Mouse (Mus musculus) midbrain, embryonic 11.5 days (tissue): ENCODE results near the gene Gm17662. TPM values are rescaled to one million over a fixed set of nuclear protein-coding genes. Genes with fewer than 3 reads are reported as not detected.

Source experiments
- ATAC-seq: fragments of 200-750 bp; cut with Nextera tagmentation; 2 replicates; pipeline ENCODE4 v1.8.0; 2017; ENCODE audit warnings: moderate TSS enrichment, moderate library complexity; ENCODE audit not compliant: low FRiP score
- DNase-seq: peaks from one replicate; pipeline ENCODE4 v3.0.0; 2015; ENCODE audit warnings: low spot score; ENCODE audit errors: missing footprints
- H3K27ac ChIP-seq: fragments of 300-500 bp; sonication (generic); 2 replicates; pipeline ENCODE4 v1.5.1; 2014; ENCODE audit warnings: low read depth, low read length
- H3K27me3 ChIP-seq: fragments of 300-500 bp; sonication (generic); 2 replicates; pipeline ENCODE4 v1.6.1; 2014; ENCODE audit warnings: mild to moderate bottlenecking, low read length, moderate library complexity, mixed read lengths; ENCODE audit not compliant: control insufficient read depth, insufficient read depth
- H3K36me3 ChIP-seq: fragments of 300-500 bp; sonication (generic); 2 replicates; pipeline ENCODE4 v1.6.1; 2014; ENCODE audit warnings: mild to moderate bottlenecking, low read length, moderate library complexity, mixed read lengths; ENCODE audit not compliant: control insufficient read depth, insufficient read depth
- H3K4me1 ChIP-seq: fragments of 300-500 bp; sonication (generic); 2 replicates; pipeline ENCODE4 v1.6.1; 2014; ENCODE audit warnings: low read length; ENCODE audit not compliant: control insufficient read depth, insufficient read depth
- H3K4me2 ChIP-seq: fragments of 300-500 bp; sonication (generic); 2 replicates; pipeline ENCODE4 v1.6.1; 2014; ENCODE audit warnings: mild to moderate bottlenecking, moderate library complexity
- H3K4me3 ChIP-seq: fragments of 300-500 bp; sonication (generic); 2 replicates; pipeline ENCODE4 v1.5.1; 2014; ENCODE audit warnings: low read depth, low read length
- H3K9ac ChIP-seq: fragments of 300-500 bp; sonication (generic); 2 replicates; pipeline ENCODE4 v1.6.1; 2014; ENCODE audit warnings: low read length
- H3K9me3 ChIP-seq: fragments of 300-500 bp; sonication (generic); 2 replicates; pipeline ENCODE4 v1.6.1; 2016; ENCODE audit warnings: low read length; ENCODE audit not compliant: control insufficient read depth
- whole genome bisulfite sequencing: fragments of 180-500 bp; shearing (Covaris S2); extraction: QIAGEN DNeasy Blood & Tissue Kit; methylation state at CpG from one replicate; pipeline ENCODE4 v1.1.7; 2014; 5-methylcytosine and 5-hydroxymethylcytosine counted together
- polyA plus RNA-seq: library from polyadenylated mRNA; unstranded; fragments of >200 nt; fragmentation: Nextera tagmentation; extraction: Ambion mirVana; gene quantifications from 2 replicates; pipeline ENCODE4 v1.2.1, GENCODE M21; 2014

Gm17662 gene
- polyA plus RNA-seq, 1 experiment from 2014 or later, result not detected

- no peak for DNase-seq
- H3K4me2 ChIP-seq, result no peak overlapping the region
- ATAC-seq, result no peak
These were observed 28.2 kb upstream of the Gm17662 start for GRCm38 (mm10) chr4:104828939-104829338.

GRCm38 (mm10) chr4:104835096-104835495 lies 22.0 kb upstream of the Gm17662 start:
- Histone ChIP-seq H3K9me3 (no peaks in the 10 kb centered on the region), H3K4me2 (0 out of 2 replicates have a peak overlapping the region, but pooled peaks have one; percentile 1), H3K27ac (peak overlapping the region; percentile 41; the same call in 1 of the 2 replicates), H3K4me3 (no peak overlapping the region), H3K4me1 (peaks cover 6% of the 10 kb centered on the region), H3K9ac (no peak overlapping the region), H3K36me3 (no peaks in the 10 kb centered on the region), H3K27me3 (no peaks in the 10 kb centered on the region)
- ATAC-seq (peak; percentile 83), DNase-seq (peak; percentile 88)
- WGBS, result 7% methylated on average over 5 of the region's 5 CpGs

More at GRCm38 (mm10) chr4:104828939-104829338, 28.2 kb upstream of the Gm17662 start:
- Histone ChIP-seq H3K36me3 (no peaks in the 10 kb centered on the region), H3K4me3 (no peak overlapping the region), H3K9ac (no peak overlapping the region), H3K9me3 (no peaks in the 10 kb centered on the region), H3K27me3 (no peaks in the 10 kb centered on the region), H3K4me1 (no peaks in the 10 kb centered on the region), H3K27ac (no peak overlapping the region)
- 87% methylated on average over 5 of the region's 5 CpGs for WGBS

GRCm38 (mm10) chr4:104838342-104838741 lies 18.8 kb upstream of the Gm17662 start:
- Histone ChIP-seq H3K27ac (no peak overlapping the region), H3K4me2 (no peak overlapping the region), H3K4me1 (peaks cover 6% of the 10 kb centered on the region), H3K9ac (no peak overlapping the region), H3K36me3 (no peaks in the 10 kb centered on the region), H3K4me3 (no peak overlapping the region), H3K9me3 (no peaks in the 10 kb centered on the region), H3K27me3 (no peaks in the 10 kb centered on the region)
- ATAC-seq, result no peak
- DNase-seq, result no peak
- WGBS, result 88% methylated on average over 2 of the region's 2 CpGs

DNA sequence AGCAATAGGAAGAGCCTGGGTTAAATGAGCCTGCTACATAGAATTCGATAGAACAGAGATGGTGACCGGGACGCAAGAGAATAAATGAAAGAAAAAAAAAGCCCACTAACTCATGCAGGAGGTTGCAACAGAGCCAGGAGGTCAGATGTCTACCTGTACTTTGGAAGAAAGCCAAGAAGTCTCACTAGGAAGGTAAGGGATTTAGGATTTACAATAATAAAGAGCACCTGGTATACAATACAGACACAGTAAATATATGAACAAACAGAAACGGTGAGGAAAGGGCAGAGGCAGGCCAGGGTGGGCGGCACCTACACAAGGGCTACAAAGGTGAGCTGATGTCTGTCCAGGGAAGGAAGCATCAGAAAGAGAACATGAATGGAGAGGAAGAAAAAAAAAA lies 14.9 kb upstream of the Gm17662 start:
- Histone ChIP-seq H3K27me3 (no peaks in the 10 kb centered on the region), H3K27ac (no peak overlapping the region), H3K4me3 (no peak overlapping the region), H3K4me2 (no peak overlapping the region), H3K9ac (no peak overlapping the region), H3K4me1 (no peaks in the 10 kb centered on the region), H3K36me3 (no peaks in the 10 kb centered on the region), H3K9me3 (no peaks in the 10 kb centered on the region)
- WGBS, result 90% methylated on average over 5 of the region's 5 CpGs
- ATAC-seq (no peak), DNase-seq (no peak)

DNA sequence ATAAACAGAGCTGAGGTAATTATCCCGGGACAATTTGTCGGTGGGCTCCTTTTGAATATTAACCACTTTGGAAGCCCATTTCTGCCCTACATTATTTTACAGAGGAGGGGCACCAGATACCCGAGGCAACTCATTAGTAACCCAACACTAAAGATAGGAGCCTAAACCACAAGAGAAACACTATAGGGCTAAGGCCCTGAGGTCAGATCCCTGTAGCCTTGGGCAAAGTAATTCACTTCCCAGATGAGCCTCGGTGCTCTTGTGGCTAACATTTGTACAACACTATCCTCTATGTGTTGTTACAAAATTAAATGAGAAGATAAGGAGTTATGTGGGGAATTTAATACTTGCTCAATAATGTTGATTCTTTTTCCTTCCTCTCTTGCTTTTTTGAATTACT lies 13.6 kb upstream of the Gm17662 start:
- H3K9ac ChIP-seq, result no peak overlapping the region
- H3K4me2 ChIP-seq, result no peak overlapping the region
- no peak for DNase-seq
- no peaks in the 10 kb centered on the region for H3K36me3 ChIP-seq
- ATAC-seq, result no peak
- 74% methylated on average over 4 of the region's 4 CpGs for WGBS
- no peaks in the 10 kb centered on the region for H3K4me1 ChIP-seq
- no peaks in the 10 kb centered on the region for H3K27me3 ChIP-seq
- H3K4me3 ChIP-seq, result no peak overlapping the region
- no peaks in the 10 kb centered on the region for H3K9me3 ChIP-seq
- no peak overlapping the region for H3K27ac ChIP-seq

GRCm38 (mm10) chr4:104855216-104855615 lies 1.9 kb upstream of the Gm17662 start:
- DNase-seq (no peak), ATAC-seq (no peak)
- Histone ChIP-seq H3K4me3 (no peak overlapping the region), H3K27me3 (no peaks in the 10 kb centered on the region), H3K4me2 (no peak overlapping the region), H3K9me3 (no peaks in the 10 kb centered on the region), H3K9ac (no peak overlapping the region), H3K27ac (no peak overlapping the region), H3K4me1 (no peaks in the 10 kb centered on the region), H3K36me3 (no peaks in the 10 kb centered on the region)
- 90% methylated on average over 2 of the region's 2 CpGs for WGBS

DNA sequence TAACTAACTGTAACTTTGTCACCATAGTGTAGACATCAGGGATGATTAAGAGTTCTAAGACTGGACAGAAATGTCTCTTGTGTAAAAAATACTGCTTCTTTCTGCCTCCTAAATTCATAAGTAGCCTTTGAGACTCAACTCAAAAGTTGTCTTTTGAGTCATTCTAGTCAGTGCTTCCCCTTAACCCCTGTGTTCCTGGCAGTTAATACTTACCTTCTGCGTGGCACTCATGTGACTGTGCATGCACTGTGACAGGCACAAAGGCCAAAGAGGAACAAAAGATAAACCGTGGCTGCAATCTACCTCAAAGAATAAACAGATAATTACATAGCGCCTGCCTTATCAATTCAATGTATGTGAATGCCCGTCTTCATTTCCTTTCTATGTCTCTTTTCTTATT lies 694 bp downstream of the Gm17662 start:
- no peaks in the 10 kb centered on the region for H3K36me3 ChIP-seq
- no peak for ATAC-seq
- 75% methylated on average over 4 of the region's 4 CpGs for WGBS
- no peaks in the 10 kb centered on the region for H3K27me3 ChIP-seq
- H3K4me1 ChIP-seq, result no peaks in the 10 kb centered on the region
- no peak for DNase-seq
- no peak overlapping the region for H3K4me2 ChIP-seq
- no peak overlapping the region for H3K9ac ChIP-seq
- no peak overlapping the region for H3K4me3 ChIP-seq
- H3K27ac ChIP-seq, result no peak overlapping the region
- no peaks in the 10 kb centered on the region for H3K9me3 ChIP-seq

GRCm38 (mm10) chr4:104861241-104861640 lies 4.1 kb downstream of the Gm17662 start:
- Histone ChIP-seq H3K9me3 (no peaks in the 10 kb centered on the region), H3K4me3 (no peak overlapping the region), H3K36me3 (no peaks in the 10 kb centered on the region), H3K4me2 (no peak overlapping the region), H3K27me3 (no peaks in the 10 kb centered on the region), H3K4me1 (no peaks in the 10 kb centered on the region), H3K9ac (no peak overlapping the region), H3K27ac (no peak overlapping the region)
- ATAC-seq, result no peak
- no peak for DNase-seq
- 88% methylated on average over 8 of the region's 8 CpGs for WGBS

GRCm38 (mm10) chr4:104864397-104864796 lies 7.3 kb downstream of the Gm17662 start:
- H3K9ac ChIP-seq, result no peak overlapping the region
- no peaks in the 10 kb centered on the region for H3K27me3 ChIP-seq
- no peaks in the 10 kb centered on the region for H3K9me3 ChIP-seq
- 90% methylated on average over 1 of the region's 1 CpGs for WGBS
- no peak for DNase-seq
- H3K27ac ChIP-seq, result no peak overlapping the region
- no peak overlapping the region for H3K4me2 ChIP-seq
- H3K4me1 ChIP-seq, result no peaks in the 10 kb centered on the region
- ATAC-seq, result no peak
- no peaks in the 10 kb centered on the region for H3K36me3 ChIP-seq
- H3K4me3 ChIP-seq, result no peak overlapping the region

- DNase-seq, result no peak
- H3K27me3 ChIP-seq, result no peaks in the 10 kb centered on the region
- H3K4me2 ChIP-seq, result no peak overlapping the region
- no peak for ATAC-seq
- H3K4me3 ChIP-seq, result no peak overlapping the region
- no peaks in the 10 kb centered on the region for H3K4me1 ChIP-seq
- H3K9me3 ChIP-seq, result no peaks in the 10 kb centered on the region
- no peaks in the 10 kb centered on the region for H3K36me3 ChIP-seq
- H3K9ac ChIP-seq, result no peak overlapping the region
- H3K27ac ChIP-seq, result no peak overlapping the region
These were observed 12.5 kb downstream of the Gm17662 start for GRCm38 (mm10) chr4:104869581-104869980.
